Mouse (Mus musculus) neural tube, embryonic 11.5 days (tissue): ENCODE results near the gene Adh4. TPM values are rescaled to one million over a fixed set of nuclear protein-coding genes. Genes with fewer than 3 reads are reported as not detected.
"Not testable (repeated sequence)": the region's sequence is repeated elsewhere in the genome, so short reads cannot be mapped to it uniquely, and the experiment has no call there.

Source experiments
- ATAC-seq: fragments of 200-750 bp; cut with Nextera tagmentation; 2 replicates; pipeline ENCODE4 v1.8.0; 2017; ENCODE audit warnings: moderate number of reproducible peaks, mild to moderate bottlenecking, moderate TSS enrichment, moderate library complexity; ENCODE audit not compliant: insufficient read depth, low FRiP score, low TSS enrichment
- DNase-seq: peaks from one replicate; pipeline ENCODE4 v3.0.0-alpha.2; 2015; ENCODE audit warnings: low spot score
- H3K27ac ChIP-seq: fragments of 300-500 bp; sonication (generic); 2 replicates; pipeline ENCODE4 v1.5.1; 2014; ENCODE audit warnings: low read depth, mild to moderate bottlenecking, low read length
- H3K27me3 ChIP-seq: fragments of 300-500 bp; sonication (generic); 2 replicates; pipeline ENCODE4 v1.6.1; 2014; ENCODE audit warnings: mild to moderate bottlenecking, low read length, mixed read lengths; ENCODE audit not compliant: control insufficient read depth, insufficient read depth
- H3K36me3 ChIP-seq: fragments of 300-500 bp; sonication (generic); 2 replicates; pipeline ENCODE4 v1.6.1; 2014; ENCODE audit warnings: mild to moderate bottlenecking, low read length, moderate library complexity, mixed read lengths; ENCODE audit not compliant: control insufficient read depth, insufficient read depth
- H3K4me1 ChIP-seq: fragments of 300-500 bp; sonication (generic); 2 replicates; pipeline ENCODE4 v1.6.1; 2014; ENCODE audit warnings: low read length, mixed read lengths; ENCODE audit not compliant: control insufficient read depth, insufficient read depth
- H3K4me2 ChIP-seq: fragments of 300-500 bp; sonication (generic); 2 replicates; pipeline ENCODE4 v1.6.1; 2014; ENCODE audit warnings: low read depth, mild to moderate bottlenecking, moderate library complexity
- H3K4me3 ChIP-seq: fragments of 300-500 bp; sonication (generic); 2 replicates; pipeline ENCODE4 v1.5.1; 2014; ENCODE audit warnings: low read depth, low read length
- H3K9ac ChIP-seq: fragments of 300-500 bp; sonication (generic); 2 replicates; pipeline ENCODE4 v1.6.1; 2014; ENCODE audit warnings: mild to moderate bottlenecking, low read length
- H3K9me3 ChIP-seq: fragments of 300-500 bp; sonication (generic); 2 replicates; pipeline ENCODE4 v1.6.1; 2016; ENCODE audit warnings: low read length; ENCODE audit not compliant: control insufficient read depth
- whole genome bisulfite sequencing: fragments of 180-500 bp; shearing (Covaris S2); extraction: QIAGEN DNeasy Blood & Tissue Kit; methylation state at CpG from one replicate; pipeline ENCODE4 v1.1.7; 2014; 5-methylcytosine and 5-hydroxymethylcytosine counted together
- polyA plus RNA-seq: library from polyadenylated mRNA; unstranded; fragments of >200 nt; fragmentation: Nextera tagmentation; extraction: Ambion mirVana; gene quantifications from 2 replicates; pipeline ENCODE4 v1.2.1, GENCODE M21; 2014

Gene Adh4
- polyA plus RNA-seq, 1 experiment from 2014 or later = not detected

DNA sequence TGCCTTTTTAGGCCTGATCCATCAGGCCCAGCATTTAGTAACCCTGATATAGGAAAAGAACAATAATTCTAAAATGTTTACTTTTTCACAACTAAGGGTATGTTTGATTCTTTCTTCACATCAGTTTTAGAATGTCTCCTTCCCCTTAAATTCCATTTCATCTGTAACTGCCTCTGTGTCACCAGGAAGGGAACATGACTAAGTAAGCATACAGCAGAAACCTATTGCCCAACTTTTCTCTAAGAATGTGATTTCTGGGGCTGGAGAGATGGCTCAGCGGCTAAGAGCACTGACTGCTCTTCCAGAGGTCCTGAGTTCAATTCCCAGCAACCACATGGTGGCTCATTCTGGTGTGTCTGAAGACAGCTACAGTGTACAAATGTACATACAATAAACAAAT is 39.0 kb downstream of the Adh4 start:
- H3K4me2 ChIP-seq = no peak overlapping the region
- 100% methylated on average over 1 of the region's 1 CpGs for WGBS
- H3K27me3 ChIP-seq = no peaks in the 10 kb centered on the region
- peaks cover 12% of the 10 kb centered on the region for H3K36me3 ChIP-seq
- ATAC-seq (no peak), DNase-seq (no peak)
- no peak overlapping the region for H3K27ac ChIP-seq
- no peak overlapping the region for H3K9ac ChIP-seq
- H3K9me3 ChIP-seq = no peaks in the 10 kb centered on the region
- H3K4me3 ChIP-seq = no peak overlapping the region
- no peaks in the 10 kb centered on the region for H3K4me1 ChIP-seq

DNA sequence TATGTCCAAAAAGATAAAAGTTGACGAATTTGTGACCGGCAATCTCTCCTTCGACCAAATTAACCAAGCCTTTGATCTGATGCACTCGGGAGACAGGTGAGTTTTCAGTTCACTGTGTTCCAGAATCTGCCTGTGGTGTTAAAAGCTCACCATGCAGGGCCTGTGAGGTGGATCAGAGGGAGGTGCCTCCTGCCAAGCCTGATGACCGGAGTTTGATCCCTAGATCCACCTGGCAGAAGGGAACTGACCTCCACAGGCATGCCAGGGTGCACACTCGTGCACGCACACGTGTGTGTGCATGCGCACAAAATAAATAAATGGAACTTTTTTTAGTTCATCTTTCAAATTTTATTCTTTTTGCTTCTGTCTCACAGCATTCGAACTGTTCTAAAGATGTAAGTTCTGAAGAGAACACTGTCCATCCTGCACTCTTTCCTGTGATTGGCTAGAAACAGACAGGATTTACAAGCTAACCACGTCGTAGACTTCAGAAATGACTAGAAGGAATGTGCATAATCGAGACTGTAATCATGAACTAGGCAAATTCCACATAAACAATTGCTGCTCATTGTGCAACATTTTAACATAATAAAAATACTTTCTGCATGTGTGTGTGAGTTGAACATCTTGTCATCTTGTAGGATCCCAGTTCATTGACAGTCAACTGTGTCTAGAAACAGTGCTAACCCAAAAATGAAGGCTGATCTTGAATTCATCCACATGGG is 39.6 kb downstream of the Adh4 start:
- no peaks in the 10 kb centered on the region for H3K9me3 ChIP-seq
- no peaks in the 10 kb centered on the region for H3K4me1 ChIP-seq
- H3K36me3 ChIP-seq = peaks cover 16% of the 10 kb centered on the region
- ATAC-seq (no peak), DNase-seq (no peak)
- no peaks in the 10 kb centered on the region for H3K27me3 ChIP-seq
- no peak overlapping the region for H3K4me3 ChIP-seq
- H3K27ac ChIP-seq = no peak overlapping the region
- no peak overlapping the region for H3K4me2 ChIP-seq
- no peak overlapping the region for H3K9ac ChIP-seq
- WGBS = 92% methylated on average over 13 of the region's 13 CpGs

DNA sequence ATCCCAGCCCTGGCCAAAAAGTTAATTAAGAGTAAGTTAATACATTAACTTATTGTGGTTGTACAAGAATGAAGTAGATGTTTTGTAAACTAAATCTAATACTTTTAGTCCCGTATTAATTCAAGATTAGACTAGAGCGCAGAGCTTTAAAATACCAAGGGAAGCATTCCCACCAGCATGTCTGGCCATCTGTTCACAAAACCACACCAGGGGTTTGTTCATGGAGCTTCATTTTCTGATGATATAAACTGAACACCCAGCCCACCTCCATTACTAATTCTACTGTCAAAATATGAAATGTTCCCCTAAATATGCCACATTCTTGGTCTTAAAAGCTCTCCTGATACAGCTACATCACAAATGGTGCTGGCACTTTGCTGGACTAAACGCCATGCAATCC is 43.2 kb downstream of the Adh4 start:
- 95% methylated on average over 3 of the region's 3 CpGs for WGBS
- no peaks in the 10 kb centered on the region for H3K27me3 ChIP-seq
- no peak overlapping the region for H3K27ac ChIP-seq
- H3K4me3 ChIP-seq = no peak overlapping the region
- no peak for ATAC-seq
- no peak overlapping the region for H3K4me2 ChIP-seq
- no peak for DNase-seq
- no peaks in the 10 kb centered on the region for H3K9me3 ChIP-seq
- no peak overlapping the region for H3K9ac ChIP-seq
- H3K4me1 ChIP-seq = no peaks in the 10 kb centered on the region
- peaks cover 8% of the 10 kb centered on the region for H3K36me3 ChIP-seq

DNA sequence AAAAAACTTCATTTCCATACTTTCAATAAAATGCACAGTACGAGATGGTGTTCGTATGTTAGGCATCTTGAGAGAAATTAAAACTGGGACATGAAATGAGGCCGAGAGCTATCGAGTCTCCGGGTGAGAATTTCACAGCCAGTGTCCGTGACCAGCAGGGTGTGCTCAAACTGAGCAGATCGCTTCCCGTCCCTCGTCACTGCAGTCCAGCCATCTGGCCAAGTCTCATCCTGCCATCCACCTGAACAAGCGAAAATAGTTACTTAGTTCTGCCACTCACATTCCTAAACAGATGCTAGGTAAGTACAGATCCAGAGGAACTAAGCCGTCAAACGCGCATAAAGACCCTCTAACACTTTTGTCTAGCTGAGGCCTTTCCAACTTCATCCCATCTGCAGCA is 45.0 kb downstream of the Adh4 start:
- Histone ChIP-seq H3K4me2 (no peak overlapping the region), H3K36me3 (peaks cover 9% of the 10 kb centered on the region), H3K9me3 (no peaks in the 10 kb centered on the region), H3K4me1 (no peaks in the 10 kb centered on the region), H3K9ac (no peak overlapping the region), H3K4me3 (no peak overlapping the region), H3K27ac (no peak overlapping the region), H3K27me3 (no peaks in the 10 kb centered on the region)
- ATAC-seq (no peak), DNase-seq (no peak)
- WGBS = 84% methylated on average over 13 of the region's 13 CpGs

DNA sequence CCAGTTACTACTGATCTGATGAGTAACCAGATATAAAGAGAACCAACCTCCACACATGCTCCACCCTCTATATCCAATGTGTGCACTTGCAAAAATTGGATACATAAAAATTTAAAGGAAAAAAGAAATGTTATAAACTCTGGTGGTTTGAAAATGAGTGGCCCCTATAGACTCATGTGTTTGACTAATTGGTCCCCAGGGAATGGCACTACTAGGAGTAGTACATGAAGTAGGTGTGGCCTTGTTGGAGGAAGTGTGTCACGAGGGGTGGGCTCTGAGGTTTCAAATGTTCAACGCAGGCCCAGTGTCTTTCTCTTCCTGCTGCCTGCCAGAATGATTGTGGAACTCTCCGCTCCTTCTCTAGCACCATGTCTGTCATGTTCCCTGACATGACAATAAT is 46.6 kb downstream of the Adh4 start:
- H3K4me2 ChIP-seq = no peak overlapping the region
- peaks cover 14% of the 10 kb centered on the region for H3K36me3 ChIP-seq
- no peak overlapping the region for H3K9ac ChIP-seq
- ATAC-seq = no peak
- WGBS = 90% methylated on average over 3 of the region's 3 CpGs
- no peaks in the 10 kb centered on the region for H3K9me3 ChIP-seq
- no peak overlapping the region for H3K4me3 ChIP-seq
- no peaks in the 10 kb centered on the region for H3K4me1 ChIP-seq
- no peak for DNase-seq
- no peak overlapping the region for H3K27ac ChIP-seq
- H3K27me3 ChIP-seq = no peaks in the 10 kb centered on the region

DNA sequence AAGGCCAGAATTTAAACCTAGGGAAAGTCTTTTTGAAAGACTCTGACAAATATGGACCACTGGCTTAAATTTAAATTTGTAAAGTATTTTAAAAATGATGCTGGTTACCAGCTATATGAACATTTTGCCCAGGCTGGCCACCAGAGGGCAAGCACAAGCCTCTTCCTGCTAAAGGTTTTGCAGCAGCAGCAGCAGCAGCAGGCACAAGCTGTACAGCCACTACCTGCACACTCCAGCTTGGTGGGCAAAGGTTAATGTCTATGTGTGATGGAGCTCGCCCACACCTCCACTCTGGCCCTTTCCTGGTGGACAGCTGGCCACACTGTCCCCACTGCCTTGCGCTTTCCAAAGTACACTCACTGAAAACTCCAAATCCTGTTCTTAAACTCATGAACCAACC is 47.9 kb downstream of the Adh4 start:
- Histone ChIP-seq H3K36me3 (peaks cover 14% of the 10 kb centered on the region), H3K9me3 (no peaks in the 10 kb centered on the region), H3K27me3 (no peaks in the 10 kb centered on the region), H3K9ac (no peak overlapping the region), H3K4me1 (no peaks in the 10 kb centered on the region), H3K4me3 (no peak overlapping the region), H3K4me2 (no peak overlapping the region), H3K27ac (no peak overlapping the region)
- whole genome bisulfite sequencing = 90% methylated on average over 2 of the region's 2 CpGs
- ATAC-seq (peak; percentile 60; the same call in 1 of the 2 replicates), DNase-seq (peak; percentile 55)

DNA sequence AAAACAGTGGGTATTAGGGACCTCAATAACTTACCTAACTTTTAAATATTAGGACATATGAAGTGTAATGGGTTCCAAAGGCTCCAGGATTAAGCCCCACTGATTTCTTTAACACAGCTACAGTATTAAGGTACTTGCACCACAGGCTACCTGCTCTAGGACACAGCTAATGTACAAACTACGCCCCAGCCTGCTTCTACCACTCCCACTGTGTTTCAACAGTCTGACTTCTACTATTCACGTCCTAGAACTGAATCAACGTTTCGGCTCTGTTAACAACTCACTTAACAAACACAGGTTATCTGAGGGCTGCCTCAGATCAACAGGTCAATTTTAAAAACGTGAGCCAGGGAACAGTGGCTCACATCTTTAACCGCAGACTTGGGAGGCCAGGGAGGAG is 48.5 kb downstream of the Adh4 start:
- 91% methylated on average over 6 of the region's 6 CpGs for WGBS

DNA sequence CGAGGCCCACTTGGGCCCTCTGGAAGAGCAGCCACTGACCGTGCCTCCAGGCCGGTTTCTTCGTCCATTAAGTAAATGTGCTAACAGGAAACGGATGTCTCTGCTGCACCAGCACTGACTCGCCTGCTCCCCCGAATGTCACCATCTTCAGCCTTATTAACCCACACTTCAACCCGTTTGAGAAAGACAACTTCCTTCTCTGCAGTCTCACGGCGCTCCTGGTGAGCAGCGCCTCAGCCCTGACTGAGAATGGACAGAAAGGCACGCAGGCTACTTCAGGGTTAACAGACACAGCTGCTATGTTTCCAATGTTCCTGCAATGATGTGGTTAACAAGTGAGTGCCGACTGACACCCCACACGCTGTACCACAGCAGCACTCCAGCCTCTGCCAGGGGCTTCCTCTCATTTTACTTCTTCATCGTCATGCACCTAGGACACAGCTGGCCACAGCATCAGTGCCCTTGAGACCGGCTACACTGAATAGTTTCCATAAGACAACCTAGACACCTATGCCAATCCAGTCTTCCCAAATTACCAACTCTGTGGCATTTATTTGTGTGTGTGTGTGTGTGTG is 49.4 kb downstream of the Adh4 start:
- Histone ChIP-seq H3K4me2 (no peak overlapping the region), H3K4me1 (no peaks in the 10 kb centered on the region), H3K9ac (no peak overlapping the region), H3K27ac (no peak overlapping the region), H3K9me3 (no peaks in the 10 kb centered on the region), H3K4me3 (no peak overlapping the region), H3K27me3 (no peaks in the 10 kb centered on the region), H3K36me3 (peaks cover 12% of the 10 kb centered on the region)
- DNase-seq = no peak
- ATAC-seq = no peak
- 87% methylated on average over 16 of the region's 16 CpGs for WGBS

More for the DNA sequence above, 48.5 kb downstream of the Adh4 start:
- Histone ChIP-seq H3K4me1 (no peaks in the 10 kb centered on the region), H3K4me3 (no peak overlapping the region), H3K27ac (no peak overlapping the region), H3K27me3 (no peaks in the 10 kb centered on the region), H3K9me3 (no peaks in the 10 kb centered on the region), H3K36me3 (peaks cover 15% of the 10 kb centered on the region), H3K4me2 (no peak overlapping the region), H3K9ac (no peak overlapping the region)
- DNase-seq (no peak), ATAC-seq (no peak)

DNA sequence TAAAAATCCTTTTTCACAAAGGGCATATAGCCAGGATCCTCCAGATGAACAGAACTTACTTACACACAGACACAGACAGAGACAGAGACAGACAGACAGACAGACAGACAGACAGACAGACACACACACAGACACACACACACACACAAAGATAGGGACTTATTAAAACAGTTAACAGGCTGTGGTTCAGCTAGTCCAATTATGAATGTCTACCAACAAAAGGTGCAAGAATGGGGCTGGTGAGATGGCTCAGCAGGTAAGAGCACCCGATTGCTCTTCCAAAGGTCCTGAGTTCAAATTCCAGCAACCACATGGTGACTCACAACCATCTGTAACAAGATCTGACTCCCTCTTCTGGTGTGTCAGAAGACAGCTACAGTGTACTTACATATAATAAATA is 51.4 kb downstream of the Adh4 start:
- H3K4me1 ChIP-seq, H3K4me3 ChIP-seq, H3K27ac ChIP-seq, DNase-seq, H3K4me2 ChIP-seq, H3K27me3 ChIP-seq, H3K9ac ChIP-seq, ATAC-seq, H3K9me3 ChIP-seq: not testable (repeated sequence)
- WGBS = 88% methylated on average over 1 of the region's 1 CpGs
- peaks cover 15% of the 10 kb centered on the region for H3K36me3 ChIP-seq
